Mouse (Mus musculus): Measurements from ENCODE around the gene Actn1.

The Actn1 gene

DNA sequence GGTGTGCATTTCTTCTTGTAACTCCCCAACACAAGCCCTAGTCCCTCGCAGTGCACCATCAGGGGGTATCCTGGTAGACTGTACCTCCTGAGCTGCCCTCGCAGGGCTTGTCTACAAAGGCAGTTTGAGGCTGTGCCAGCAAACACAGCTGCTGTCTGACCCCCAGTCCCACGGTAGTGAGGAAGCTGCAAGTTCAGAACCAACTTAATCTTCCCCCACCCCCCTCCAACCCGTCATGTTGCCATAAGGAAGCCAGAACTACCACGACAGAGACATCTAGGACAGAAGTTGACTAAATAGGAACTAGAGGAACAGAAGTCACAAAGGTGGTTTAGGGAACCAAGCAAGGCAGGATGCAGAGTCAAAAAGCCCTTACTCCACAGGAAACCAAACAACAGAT lies 28.9 kb downstream of the Actn1 start:
- in situ Hi-C loops (cut with MboI; ENCODE audit: low pct_unique_long_range_greater_than_20kb in 1 of 2, low sequenced_read_pairs in 2 of 2, unreplicated experiment in 1 of 2), result no loop called here

DNA sequence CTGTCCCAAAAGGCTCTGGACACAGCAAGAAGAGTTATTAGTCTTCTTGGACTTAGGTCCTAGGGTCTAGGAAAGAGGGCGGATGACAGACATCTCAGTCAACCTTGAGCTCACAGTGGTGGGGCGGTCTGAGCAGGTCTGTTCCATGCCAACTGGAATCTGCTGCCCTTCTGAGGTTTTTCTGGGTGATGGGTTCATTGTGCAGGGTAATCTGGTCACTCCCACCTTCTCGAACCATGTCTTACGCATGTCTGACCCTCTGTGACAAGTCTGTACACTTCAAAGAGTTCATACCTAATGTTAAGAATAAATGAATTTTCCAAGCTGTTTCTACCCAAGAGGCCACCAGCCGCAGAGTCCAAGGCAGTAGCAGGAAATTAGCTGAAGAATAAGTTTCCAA lies 29.3 kb downstream of the Actn1 start:
- in situ Hi-C loops (cut with MboI; ENCODE audit: low pct_unique_long_range_greater_than_20kb in 1 of 2, low sequenced_read_pairs in 2 of 2, unreplicated experiment in 1 of 2), result no loop called here

GRCm38 (mm10) chr12:80230111-80230700 lies 30.0 kb downstream of the Actn1 start:
- in situ Hi-C loops (cut with MboI; ENCODE audit: low pct_unique_long_range_greater_than_20kb in 1 of 2, low sequenced_read_pairs in 2 of 2, unreplicated experiment in 1 of 2), result no loop called here

DNA sequence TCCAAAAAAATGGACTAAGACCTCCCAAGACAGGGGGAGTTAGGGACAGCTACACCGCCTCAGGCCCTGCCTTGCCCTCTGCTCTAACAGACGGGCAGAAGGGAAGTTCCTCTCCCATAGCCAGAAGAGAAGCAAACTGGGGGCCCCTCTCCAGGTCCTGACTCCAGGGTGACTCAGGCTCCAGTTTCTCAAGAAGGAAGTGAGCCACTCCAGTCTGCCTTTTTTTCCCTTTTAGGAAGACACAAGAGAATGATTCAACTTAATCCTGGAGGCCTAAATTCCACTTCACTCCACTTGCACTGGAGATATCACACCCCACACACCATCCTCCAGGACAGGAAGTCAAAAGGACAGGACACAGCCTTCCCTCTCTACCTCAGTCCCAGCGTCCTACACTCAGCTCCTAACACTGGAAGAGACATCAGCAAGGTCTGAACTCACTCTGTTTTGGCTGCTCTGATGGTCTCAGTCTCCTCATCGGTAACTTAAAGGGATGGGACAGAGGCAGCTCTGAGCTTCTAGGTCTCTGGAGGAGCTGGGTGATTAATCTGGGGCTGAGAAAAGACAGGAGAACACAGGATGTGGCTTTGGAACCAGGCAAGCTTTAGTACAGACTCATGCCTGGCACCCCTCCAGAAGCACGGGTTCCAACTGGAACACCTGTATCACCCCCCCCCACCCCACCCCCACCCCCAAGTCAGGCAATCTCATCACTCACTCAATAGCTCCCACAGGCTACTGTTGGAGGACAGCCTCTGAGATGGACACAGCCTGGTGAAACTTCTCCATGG lies 31.0 kb downstream of the Actn1 start:
- in situ Hi-C loops (cut with MboI; ENCODE audit: low pct_unique_long_range_greater_than_20kb in 1 of 2, low sequenced_read_pairs in 2 of 2, unreplicated experiment in 1 of 2), result no loop called here

GRCm38 (mm10) chr12:80228356-80228755 lies 31.8 kb downstream of the Actn1 start:
- in situ Hi-C loops (cut with MboI; ENCODE audit: low pct_unique_long_range_greater_than_20kb in 1 of 2, low sequenced_read_pairs in 2 of 2, unreplicated experiment in 1 of 2), result no loop called here

DNA sequence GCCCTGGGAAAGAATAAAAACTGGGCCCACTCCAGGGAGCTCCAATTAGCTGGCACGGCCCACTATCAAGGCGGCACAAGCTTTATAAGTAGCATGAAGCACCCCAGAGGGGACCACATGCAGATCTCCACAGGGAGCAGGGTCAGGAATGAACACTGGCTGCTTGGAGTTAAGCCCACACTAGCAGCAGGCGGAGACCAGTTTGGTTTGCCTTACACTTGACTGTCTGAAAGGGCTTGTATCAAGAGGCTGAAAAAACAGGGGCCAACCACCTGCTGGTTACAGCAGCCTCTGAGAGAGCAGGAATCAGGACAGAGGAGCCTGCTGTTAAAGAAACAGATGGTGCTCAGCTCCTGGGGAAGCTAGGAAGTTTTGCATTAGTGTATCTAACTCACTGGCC lies 32.3 kb downstream of the Actn1 start:
- in situ Hi-C loops (cut with MboI; ENCODE audit: low pct_unique_long_range_greater_than_20kb in 1 of 2, low sequenced_read_pairs in 2 of 2, unreplicated experiment in 1 of 2), result no loop called here

DNA sequence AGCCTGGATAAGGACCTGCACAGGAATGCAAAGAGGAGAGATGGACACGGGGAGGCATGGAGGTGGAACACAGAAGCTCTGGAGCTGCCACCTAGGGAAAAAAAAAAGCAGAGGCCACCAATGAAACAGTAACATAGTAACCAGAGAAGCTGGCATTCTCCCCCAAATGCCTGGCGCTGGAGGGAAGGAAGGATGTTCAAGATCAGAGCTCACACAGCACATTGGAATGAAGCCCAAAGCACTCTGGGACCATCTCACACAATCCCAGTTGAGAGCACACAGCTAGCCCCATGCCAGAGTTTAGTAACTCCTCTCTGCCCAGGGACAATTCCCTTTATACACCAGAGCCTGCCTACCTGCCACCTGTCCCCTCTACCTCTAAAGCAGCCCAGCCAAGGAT lies 34.1 kb downstream of the Actn1 start:
- in situ Hi-C loops (cut with MboI; ENCODE audit: low pct_unique_long_range_greater_than_20kb in 1 of 2, low sequenced_read_pairs in 2 of 2, unreplicated experiment in 1 of 2), result no loop called here

- in situ Hi-C loops (cut with MboI; ENCODE audit: low pct_unique_long_range_greater_than_20kb in 1 of 2, low sequenced_read_pairs in 2 of 2, unreplicated experiment in 1 of 2), result no loop called here
These were observed 35.9 kb downstream of the Actn1 start for GRCm38 (mm10) chr12:80224241-80224731.

DNA sequence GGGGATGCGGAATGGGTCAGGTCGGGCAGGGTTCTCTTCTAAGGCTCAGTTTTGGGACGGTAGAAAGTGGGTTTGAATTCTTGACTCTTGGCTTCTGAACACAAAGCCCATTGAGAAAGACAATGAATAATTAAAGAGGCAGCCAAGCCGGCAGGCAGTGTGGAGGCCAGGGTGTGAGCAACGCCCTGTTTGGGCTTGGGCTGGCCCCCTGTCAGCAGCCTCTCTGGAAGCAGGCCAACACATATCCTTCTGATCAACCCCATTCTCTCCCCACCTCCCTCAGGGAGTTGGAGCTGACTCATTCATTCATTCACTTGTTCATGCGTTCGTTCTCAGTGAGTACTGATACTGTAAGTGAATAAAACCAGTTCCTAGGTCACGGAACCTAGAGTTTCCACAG lies 36.7 kb downstream of the Actn1 start:
- in situ Hi-C loops (cut with MboI; ENCODE audit: low pct_unique_long_range_greater_than_20kb in 1 of 2, low sequenced_read_pairs in 2 of 2, unreplicated experiment in 1 of 2), result no loop called here

DNA sequence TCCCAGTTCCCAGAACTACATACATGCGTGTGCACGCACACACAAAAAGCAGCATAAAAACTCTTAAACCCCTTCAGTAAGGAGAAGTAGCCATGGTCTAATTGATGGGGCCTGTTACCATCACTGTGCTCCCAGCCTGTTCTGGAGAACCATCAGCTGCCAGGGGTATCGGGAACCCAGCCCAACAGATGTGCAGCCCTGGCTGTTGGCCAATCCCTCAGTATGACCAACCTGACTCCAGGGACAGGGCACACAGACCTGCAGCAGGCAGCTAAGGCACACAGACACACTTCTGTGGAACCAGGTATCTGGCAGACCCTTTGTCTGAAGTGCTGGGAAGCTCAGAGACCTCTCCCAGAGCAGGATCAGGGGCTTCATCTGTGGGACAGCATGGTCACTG lies 37.7 kb downstream of the Actn1 start:
- in situ Hi-C loops (cut with MboI; ENCODE audit: low pct_unique_long_range_greater_than_20kb in 1 of 2, low sequenced_read_pairs in 2 of 2, unreplicated experiment in 1 of 2), result no loop called here

GRCm38 (mm10) chr12:80220260-80221038 lies 39.7 kb downstream of the Actn1 start:
- in situ Hi-C loops (cut with MboI; ENCODE audit: low pct_unique_long_range_greater_than_20kb in 1 of 2, low sequenced_read_pairs in 2 of 2, unreplicated experiment in 1 of 2), result no loop called here

DNA sequence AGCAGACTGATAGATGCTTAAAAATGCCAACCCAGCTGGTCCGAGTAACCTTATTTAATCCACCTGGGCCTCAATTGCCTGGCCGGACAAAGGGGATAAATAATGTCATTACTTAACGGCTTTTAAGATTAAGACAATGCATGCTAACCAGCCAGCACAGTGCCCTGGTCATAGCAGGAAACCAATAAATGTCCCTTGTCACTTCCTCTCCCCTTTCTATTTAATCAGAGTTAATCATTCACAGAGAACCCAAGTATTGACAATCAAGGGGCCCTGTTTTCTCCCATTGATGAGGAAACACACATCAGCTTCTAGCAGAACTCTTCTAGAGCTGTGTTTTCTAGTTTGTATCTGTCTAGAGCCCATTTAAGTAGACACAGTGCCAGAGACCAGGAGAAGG lies 41.4 kb downstream of the Actn1 start:
- in situ Hi-C loops (cut with MboI; ENCODE audit: low pct_unique_long_range_greater_than_20kb in 1 of 2, low sequenced_read_pairs in 2 of 2, unreplicated experiment in 1 of 2), result no loop called here

- in situ Hi-C loops (cut with MboI; ENCODE audit: low pct_unique_long_range_greater_than_20kb in 1 of 2, low sequenced_read_pairs in 2 of 2, unreplicated experiment in 1 of 2), result no loop called here
These were observed 42.0 kb downstream of the Actn1 start for GRCm38 (mm10) chr12:80218045-80218611.

DNA sequence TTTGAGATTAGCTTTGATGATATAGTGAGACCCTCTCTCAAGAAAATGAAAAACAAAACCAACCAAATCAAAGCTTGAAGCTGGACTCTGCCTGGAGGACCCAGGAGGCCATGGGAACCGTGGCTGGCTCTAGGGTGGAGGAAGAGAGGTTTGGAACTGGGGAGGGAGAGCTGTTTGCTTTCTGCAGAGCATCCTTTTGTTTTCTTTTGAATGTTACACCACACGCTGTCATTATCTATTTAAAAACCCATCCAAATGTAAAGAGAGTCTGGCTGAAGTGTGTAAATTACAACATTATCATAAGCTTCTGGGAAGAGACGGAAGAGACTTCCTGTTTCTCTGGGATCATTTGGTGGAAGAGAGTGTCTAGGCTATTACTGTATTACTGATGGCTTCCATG lies 43.1 kb downstream of the Actn1 start:
- in situ Hi-C loops (cut with MboI; ENCODE audit: low pct_unique_long_range_greater_than_20kb in 1 of 2, low sequenced_read_pairs in 2 of 2, unreplicated experiment in 1 of 2), result no loop called here

GRCm38 (mm10) chr12:80216258-80216881 lies 43.8 kb downstream of the Actn1 start:
- in situ Hi-C loops (cut with MboI; ENCODE audit: low pct_unique_long_range_greater_than_20kb in 1 of 2, low sequenced_read_pairs in 2 of 2, unreplicated experiment in 1 of 2), result no loop called here

GRCm38 (mm10) chr12:80213810-80214209 lies 46.4 kb downstream of the Actn1 start:
- in situ Hi-C loops (cut with MboI; ENCODE audit: low pct_unique_long_range_greater_than_20kb in 1 of 2, low sequenced_read_pairs in 2 of 2, unreplicated experiment in 1 of 2), result no loop called here

- in situ Hi-C loops (cut with MboI; ENCODE audit: low pct_unique_long_range_greater_than_20kb in 1 of 2, low sequenced_read_pairs in 2 of 2, unreplicated experiment in 1 of 2), result no loop called here
These were observed 46.9 kb downstream of the Actn1 start for GRCm38 (mm10) chr12:80213263-80213662.

DNA sequence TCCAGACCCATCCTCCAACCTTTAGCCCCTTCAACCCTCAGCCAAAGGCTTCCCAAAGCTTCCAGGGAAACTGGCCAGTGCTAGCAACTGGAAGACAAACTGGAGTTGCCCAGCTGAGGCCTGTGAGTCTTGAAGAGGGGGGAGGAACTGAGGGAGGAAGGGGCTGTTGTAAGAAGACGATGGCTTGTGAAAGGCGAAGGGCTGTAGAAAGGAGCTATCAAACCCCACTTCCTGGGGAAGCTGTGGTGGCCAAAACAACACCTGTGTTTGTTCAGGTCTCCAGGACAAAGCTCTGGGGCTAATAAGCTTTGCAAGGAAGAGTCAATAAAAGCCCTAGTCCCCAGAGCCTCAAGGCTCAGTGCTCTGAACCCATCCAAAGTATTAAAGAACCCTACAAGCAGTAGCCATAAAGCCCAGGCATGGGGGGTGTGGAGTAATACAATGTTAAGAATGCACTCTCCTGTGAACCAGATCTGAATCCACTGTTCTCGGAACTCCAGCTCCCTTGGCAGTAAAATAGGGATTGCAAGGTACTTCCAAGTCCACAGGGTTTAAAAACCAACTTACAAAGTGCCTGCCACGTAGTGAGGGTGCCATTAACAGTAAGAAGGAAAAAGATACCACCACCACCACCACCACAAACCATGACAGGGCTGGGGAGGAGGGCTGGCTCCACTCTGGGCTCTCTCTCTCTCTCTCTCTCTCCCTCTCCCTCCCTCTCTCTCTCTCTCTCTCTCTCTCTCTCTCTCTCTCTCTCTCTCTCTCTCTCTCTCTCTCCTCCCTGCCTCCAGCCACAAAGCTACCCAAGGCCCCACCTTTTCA lies 49.2 kb downstream of the Actn1 start:
- in situ Hi-C loops (cut with MboI; ENCODE audit: low pct_unique_long_range_greater_than_20kb in 1 of 2, low sequenced_read_pairs in 2 of 2, unreplicated experiment in 1 of 2), result no loop called here
